Comparison of ENCODE assay signal across 13 mouse cellular contexts in genomic region chr11:32250880-32251763, GRCm38 (mm10). TPM values are rescaled to one million over a fixed set of nuclear protein-coding genes. Genes with fewer than 3 reads are reported as not detected.
A peak's percentile ranks its signal among the peaks of the same experiment; 100 is the strongest.
DNase-seq lines count a peak whose midpoint lies in the region; ATAC-seq and TF ChIP-seq lines count a peak whose summit lies in the region.
"Had no signal": no experiment of that assay in that cellular context is flagged by ENCODE, and none has a peak within 500 bp of the region (broad histone marks: within the 10 kb centered on the region; RNA-seq: fewer than 3 reads in every experiment).

No protein-coding gene starts in this region.

- H3K9me3 ChIP-seq in liver, embryonic 16.5 days (replicated peaks; ENCODE audit: control insufficient read depth, low read length): no peaks in the 10 kb centered on the region
- no peaks in the 10 kb centered on the region for H3K9me3 ChIP-seq in midbrain, embryonic 13.5 days
- H3K9me3 ChIP-seq: embryonic facial prominence, embryonic 13.5 days; midbrain, embryonic 12.5 days had no signal

- TF ChIP-seq EP300 in heart, adult 2 months (IDR thresholded peaks at IDR 0.05; ENCODE audit: insufficient read depth, low read depth, low read length): no peak

- intact Hi-C loops in heart, adult 2 months (cut with DNase I): no loop called here

- H3K27me3 ChIP-seq in heart, adult 2 months (ENCODE audit: control insufficient read depth, insufficient read depth, low read length): no peaks in the 10 kb centered on the region
- no peaks in the 10 kb centered on the region for H3K27me3 ChIP-seq in liver, embryonic 16.5 days (ENCODE audit: control insufficient read depth, insufficient read depth, low read depth, low read length)
- H3K27me3 ChIP-seq in midbrain, embryonic 13.5 days: no peaks in the 10 kb centered on the region
- H3K27me3 ChIP-seq: embryonic facial prominence, embryonic 13.5 days; midbrain, embryonic 12.5 days had no signal

- no peaks in the 10 kb centered on the region for H3K79me2 ChIP-seq in heart, adult 2 months (replicated peaks; ENCODE audit: control insufficient read depth, insufficient read depth, low read length)

- peak overlapping the region; percentile 43 for H3K4me2 ChIP-seq in liver, embryonic 16.5 days (ENCODE audit: low read depth, low read length)
- H3K4me2 ChIP-seq in midbrain, embryonic 13.5 days (replicated peaks): no peak overlapping the region
- H3K4me2 ChIP-seq: embryonic facial prominence, embryonic 13.5 days; midbrain, embryonic 12.5 days had no signal

- no peak for TF ChIP-seq CTCF in heart, adult 2 months (IDR thresholded peaks at IDR 0.05)

- DNase-seq in heart, adult 11 months: peak; percentile 79
- DNase-seq in heart, adult 2 months: no peak
- peak; percentile 81 for DNase-seq in 416B (ENCODE audit: low read depth)
- peak; percentile 96 for DNase-seq in c-Kit-negative CD71-positive TER-119-positive erythroid progenitor cells, embryonic 14.5 days (ENCODE audit: low read depth, low spot score)
- no peak for DNase-seq in layer of hippocampus, adult 8-10 months (ENCODE audit: low spot score in 2 of 2)
- no peak for DNase-seq in kidney, adult 11 months
- DNase-seq: kidney, adult 8-10 months; thymus, postnatal 25 days had no signal

- no peaks in the 10 kb centered on the region for H3K4me1 ChIP-seq in heart, adult 2 months (ENCODE audit: control insufficient read depth, insufficient read depth, low read length)
- peaks cover 85% of the 10 kb centered on the region for H3K4me1 ChIP-seq in liver, embryonic 16.5 days (ENCODE audit: control insufficient read depth, low read depth, low read length)
- no peaks in the 10 kb centered on the region for H3K4me1 ChIP-seq in midbrain, embryonic 13.5 days (replicated peaks)
- H3K4me1 ChIP-seq: embryonic facial prominence, embryonic 13.5 days; midbrain, embryonic 12.5 days had no signal

- no peaks in the 10 kb centered on the region for H3K36me3 ChIP-seq in heart, adult 2 months (ENCODE audit: control insufficient read depth, insufficient read depth, low read length)
- peaks cover 25% of the 10 kb centered on the region for H3K36me3 ChIP-seq in liver, embryonic 16.5 days (ENCODE audit: control insufficient read depth, insufficient read depth)
- peaks cover 75% of the 10 kb centered on the region for H3K36me3 ChIP-seq in midbrain, embryonic 13.5 days

- H3K27ac ChIP-seq in heart, adult 2 months: no peak overlapping the region
- peak overlapping the region; percentile 97 for H3K27ac ChIP-seq in liver, embryonic 16.5 days (ENCODE audit: low read length)
- H3K27ac ChIP-seq in midbrain, embryonic 13.5 days: no peak overlapping the region
- H3K27ac ChIP-seq: embryonic facial prominence, embryonic 13.5 days; midbrain, embryonic 12.5 days had no signal

- no peak overlapping the region for H3K9ac ChIP-seq in heart, adult 2 months (ENCODE audit: low read depth, low read length)
- H3K9ac ChIP-seq in liver, embryonic 16.5 days (ENCODE audit: low read depth, low read length): peak overlapping the region; percentile 68
- no peak overlapping the region for H3K9ac ChIP-seq in midbrain, embryonic 13.5 days (replicated peaks)
- H3K9ac ChIP-seq: embryonic facial prominence, embryonic 13.5 days; midbrain, embryonic 12.5 days had no signal

- TF ChIP-seq POLR2A in heart, adult 2 months (IDR thresholded peaks at IDR 0.05; ENCODE audit: insufficient read depth, low read depth, low read length): no peak

- ATAC-seq in liver, embryonic 16.5 days (ENCODE audit: low read depth): peak; percentile 98
- no peak for ATAC-seq in midbrain, embryonic 13.5 days

- no peak overlapping the region for H3K4me3 ChIP-seq in heart, adult 2 months
- H3K4me3 ChIP-seq in liver, embryonic 16.5 days (ENCODE audit: low read depth, low read length): peak overlapping the region; percentile 26; the same call in 1 of the 2 replicates
- H3K4me3 ChIP-seq in midbrain, embryonic 13.5 days (replicated peaks): no peak overlapping the region
- H3K4me3 ChIP-seq: embryonic facial prominence, embryonic 13.5 days; midbrain, embryonic 12.5 days had no signal

- WGBS in heart, adult 2 months: 83% methylated on average over 8 of the region's 8 CpGs
- 52% methylated on average over 8 of the region's 8 CpGs for WGBS in liver, embryonic 16.5 days (ENCODE audit: insufficient replicate concordance)
- WGBS in midbrain, embryonic 13.5 days: 93% methylated on average over 8 of the region's 8 CpGs

RNA-seq across cellular contexts. Expression of gene Nprl3, which starts 16.4 kb away (rescaled TPM):
- 10 to 100 TPM; 27.1 to 27.2 TPM for total RNA-seq in heart, adult 2 months (2021)
- 59.5 and 79.9 TPM in 2 replicates for polyA plus RNA-seq in heart, adult 2 months (2012; rRNA removed)
- 30.8 and 31.5 TPM in 2 replicates for polyA plus RNA-seq in liver, embryonic 16.5 days (2015; fragmentation: Nextera tagmentation; extraction: Ambion mirVana)
- total RNA-seq in layer of hippocampus, adult 8-10 months (2022): 10 to 100 TPM; 58.1 to 80.0 (median 63.5) TPM
- polyA plus RNA-seq in midbrain, embryonic 13.5 days (2015; fragmentation: Nextera tagmentation; extraction: Ambion mirVana): 46.5 and 47.2 TPM in 2 replicates

RNA-seq across cellular contexts. Expression of gene Mpg, which starts 24.8 kb away (rescaled TPM):
- 1 to 10 TPM; 5.1 to 6.2 TPM for total RNA-seq in heart, adult 2 months (2021)
- 5.2 and 6.0 TPM in 2 replicates for polyA plus RNA-seq in heart, adult 2 months (2012; rRNA removed)
- 18.5 and 19.6 TPM in 2 replicates for polyA plus RNA-seq in liver, embryonic 16.5 days (2015; fragmentation: Nextera tagmentation; extraction: Ambion mirVana)
- total RNA-seq in layer of hippocampus, adult 8-10 months (2022): 10 to 100 TPM; 14.7 to 19.6 (median 17.9) TPM
- polyA plus RNA-seq in midbrain, embryonic 13.5 days (2015; fragmentation: Nextera tagmentation; extraction: Ambion mirVana): 34.1 and 35.2 TPM in 2 replicates

RNA-seq across cellular contexts. Expression of gene Hba-x, which starts 25.1 kb away (rescaled TPM):
- total RNA-seq in heart, adult 2 months (2021): not detected
- not detected in 2 replicates for polyA plus RNA-seq in heart, adult 2 months (2012; rRNA removed)
- 43.7 and 47.4 TPM in 2 replicates for polyA plus RNA-seq in liver, embryonic 16.5 days (2015; fragmentation: Nextera tagmentation; extraction: Ambion mirVana)
- not detected for total RNA-seq in layer of hippocampus, adult 8-10 months (2022)
- polyA plus RNA-seq in midbrain, embryonic 13.5 days (2015; fragmentation: Nextera tagmentation; extraction: Ambion mirVana): 354 and 365 TPM in 2 replicates
- total RNA-seq: heart, adult 8-10 months had no signal

RNA-seq across cellular contexts. Expression of gene Rhbdf1, which starts 29.0 kb away (rescaled TPM):
- 10 to 100 TPM; 22.8 to 23.9 TPM for total RNA-seq in heart, adult 2 months (2021)
- polyA plus RNA-seq in heart, adult 2 months (2012; rRNA removed): 70.3 and 92.8 TPM in 2 replicates
- 5.8 and 6.5 TPM in 2 replicates for polyA plus RNA-seq in liver, embryonic 16.5 days (2015; fragmentation: Nextera tagmentation; extraction: Ambion mirVana)
- total RNA-seq in layer of hippocampus, adult 8-10 months (2022): 10 to 100 TPM; 11.7 to 18.4 (median 15.0) TPM
- polyA plus RNA-seq in midbrain, embryonic 13.5 days (2015; fragmentation: Nextera tagmentation; extraction: Ambion mirVana): 13.6 and 14.8 TPM in 2 replicates

RNA-seq across cellular contexts. Expression of gene Hba-a1, which starts 32.2 kb away (rescaled TPM):
- total RNA-seq in heart, adult 2 months (2021): over 10,000 TPM in 1 of 2 experiments, 1,000 to 10,000 TPM in 1; 5,353 to 37,215 TPM
- 3,162 and 34,446 TPM in 2 replicates for polyA plus RNA-seq in heart, adult 2 months (2012; rRNA removed)
- 72,809 and 72,929 TPM in 2 replicates for polyA plus RNA-seq in liver, embryonic 16.5 days (2015; fragmentation: Nextera tagmentation; extraction: Ambion mirVana)
- 100 to 1,000 TPM; 157 to 300 (median 205) TPM for total RNA-seq in layer of hippocampus, adult 8-10 months (2022)
- 2,311 and 2,595 TPM in 2 replicates for polyA plus RNA-seq in midbrain, embryonic 13.5 days (2015; fragmentation: Nextera tagmentation; extraction: Ambion mirVana)

Comparison
In these comparisons a context has a peak if more than half of its experiments do, and no peak if none do; other contexts are left out.
1. DNase-seq: peak in heart, adult 11 months (single experiment), 416B (single experiment) and c-Kit-negative CD71-positive TER-119-positive erythroid progenitor cells, embryonic 14.5 days (single experiment); none in heart, adult 2 months (0 of 2), layer of hippocampus, adult 8-10 months (0 of 2) and kidney, adult 11 months (single experiment).
2. RNA of gene Hba-x, which starts 25.1 kb away (polyA plus RNA-seq): 354 to 365 TPM in midbrain, embryonic 13.5 days and 43.7 to 47.4 TPM in liver, embryonic 16.5 days; not detected in heart, adult 2 months; every median in the first group is over 10 times any median in the second.